Mouse (Mus musculus) cerebellum, adult 2 months (tissue): ENCODE measurements around the gene Adcyap1. TPM values are rescaled to one million over a fixed set of nuclear protein-coding genes. Genes with fewer than 3 reads are reported as not detected.

Source experiments
- DNase-seq, 2 experiments: peaks; one replicate each; pipeline ENCODE4 v3.0.0; 2021
- H3K27ac ChIP-seq: fragments of 200-500 bp; 2 replicates; pipeline ENCODE4 v1.5.1; 2012; ENCODE audit warnings: low read length, control low read depth, inconsistent platforms; ENCODE audit not compliant: insufficient read depth
- H3K27me3 ChIP-seq: fragments of 200-500 bp; 2 replicates; pipeline ENCODE4 v1.6.1; 2012; ENCODE audit warnings: inconsistent platforms, mild to moderate bottlenecking, low read length, moderate library complexity; ENCODE audit not compliant: control insufficient read depth, insufficient read depth
- H3K4me1 ChIP-seq: fragments of 200-500 bp; 2 replicates; pipeline ENCODE4 v1.6.1; 2011; ENCODE audit warnings: low read length; ENCODE audit not compliant: control insufficient read depth, insufficient read depth
- H3K4me3 ChIP-seq: fragments of 200-500 bp; replicated peaks from 2 replicates; pipeline ENCODE3; 2011; ENCODE audit warnings: mild to moderate bottlenecking, low read depth, low read length, control low read depth; ENCODE audit not compliant: insufficient read depth
- CTCF ChIP-seq: fragments of 200-500 bp; IDR thresholded peaks from 2 replicates; pipeline ENCODE4 v1.5.1; 2011; ENCODE audit warnings: low read depth, mild to moderate bottlenecking, control low read depth, low read length, moderate library complexity, borderline replicate concordance; ENCODE audit not compliant: insufficient read depth
- POLR2A ChIP-seq: fragments of 200-500 bp; IDR thresholded peaks from 2 replicates; pipeline ENCODE4 v1.6.1; 2011; ENCODE audit warnings: low read length, control low read depth, borderline replicate concordance; ENCODE audit not compliant: insufficient read depth
- WGBS: fragments of 180-500 bp; shearing (Covaris S2); methylation state at CpG from one replicate; pipeline ENCODE4 v1.1.7; 2018; 5-methylcytosine and 5-hydroxymethylcytosine counted together
- polyA plus RNA-seq: library from polyadenylated mRNA; depleted of rRNA; stranded (reverse); fragments of >200 nt; gene quantifications from 2 replicates; pipeline ENCODE4 v1.2.3, GENCODE M21; 2012

Adcyap1 gene
- polyA plus RNA-seq, 1 experiment: 19.1 TPM

GRCm38 (mm10) chr17:93200386-93201264 lies 1.8 kb downstream of the Adcyap1 start:
- H3K27ac ChIP-seq: no peak overlapping the region
- DNase-seq: no peak
- no peak for TF ChIP-seq CTCF
- TF ChIP-seq POLR2A: no peak
- H3K4me3 ChIP-seq: peak overlapping the region; percentile 32
- H3K4me1 ChIP-seq: no peaks in the 10 kb centered on the region
- WGBS: 1% methylated on average over 29 of the region's 29 CpGs
- peaks cover 6% of the 10 kb centered on the region; the same call in 1 of the 2 replicates for H3K27me3 ChIP-seq

GRCm38 (mm10) chr17:93201265-93201925 lies 2.6 kb downstream of the Adcyap1 start:
- H3K27me3 ChIP-seq: peaks cover 6% of the 10 kb centered on the region; the same call in 1 of the 2 replicates
- DNase-seq: peak in 1 of 2 experiments; percentile 12
- TF ChIP-seq POLR2A (no peak), CTCF (no peak)
- no peak overlapping the region for H3K27ac ChIP-seq
- WGBS: 6% methylated on average over 16 of the region's 16 CpGs
- no peak overlapping the region for H3K4me3 ChIP-seq
- no peaks in the 10 kb centered on the region for H3K4me1 ChIP-seq

GRCm38 (mm10) chr17:93202165-93203075 lies 3.6 kb downstream of the Adcyap1 start:
- TF ChIP-seq POLR2A: no peak
- TF ChIP-seq CTCF: no peak
- no peak overlapping the region for H3K4me3 ChIP-seq
- H3K4me1 ChIP-seq: no peaks in the 10 kb centered on the region
- DNase-seq: peak in 1 of 2 experiments; percentile 13
- WGBS: 2% methylated on average over 44 of the region's 44 CpGs
- H3K27me3 ChIP-seq: peaks cover 6% of the 10 kb centered on the region; the same call in 1 of the 2 replicates
- H3K27ac ChIP-seq: no peak overlapping the region

GRCm38 (mm10) chr17:93203076-93204031 lies 4.5 kb downstream of the Adcyap1 start:
- Histone ChIP-seq H3K27me3 (peaks cover 6% of the 10 kb centered on the region; the same call in 1 of the 2 replicates), H3K27ac (no peak overlapping the region), H3K4me3 (no peak overlapping the region), H3K4me1 (no peaks in the 10 kb centered on the region)
- DNase-seq: peak in 1 of 2 experiments; percentile 13
- 1% methylated on average over 34 of the region's 34 CpGs for WGBS
- TF ChIP-seq POLR2A (no peak), CTCF (no peak)

GRCm38 (mm10) chr17:93217785-93218184 lies 19.0 kb downstream of the Adcyap1 start:
- no peak for DNase-seq
- TF ChIP-seq POLR2A: no peak
- TF ChIP-seq CTCF: no peak
- H3K4me1 ChIP-seq: no peaks in the 10 kb centered on the region
- H3K4me3 ChIP-seq: no peak overlapping the region
- H3K27ac ChIP-seq: no peak overlapping the region
- H3K27me3 ChIP-seq: no peaks in the 10 kb centered on the region
- 93% methylated on average over 6 of the region's 6 CpGs for WGBS

- H3K27ac ChIP-seq: no peak overlapping the region
- DNase-seq: no peak
- H3K4me3 ChIP-seq: no peak overlapping the region
- no peaks in the 10 kb centered on the region for H3K27me3 ChIP-seq
- no peaks in the 10 kb centered on the region for H3K4me1 ChIP-seq
- 73% methylated on average over 2 of the region's 2 CpGs for WGBS
- no peak for TF ChIP-seq CTCF
- no peak for TF ChIP-seq POLR2A
These were observed 19.8 kb downstream of the Adcyap1 start for GRCm38 (mm10) chr17:93218640-93219039.
